Comparison of ENCODE assay signal across 24 mouse cellular contexts in the genomic region with DNA sequence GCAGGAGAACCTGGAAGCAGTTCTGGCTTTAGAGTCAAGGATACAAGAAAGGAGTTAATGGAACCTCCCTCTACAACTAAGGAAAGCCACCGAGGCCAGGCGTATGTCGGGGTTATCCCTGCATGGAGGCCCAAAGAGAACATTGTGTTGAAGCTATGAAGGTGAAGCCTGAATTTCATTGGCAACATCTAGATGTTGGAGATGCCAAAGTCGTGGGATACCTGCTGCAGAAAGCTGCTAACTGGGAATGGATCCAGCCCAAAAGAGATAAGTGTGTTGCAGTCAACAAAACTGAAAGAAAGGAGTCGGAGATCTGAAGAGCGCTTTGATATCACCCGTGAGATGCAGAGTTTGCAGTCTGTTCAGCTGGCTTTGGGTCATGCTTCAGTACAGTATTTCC.
A peak's percentile ranks its signal among the peaks of the same experiment; 100 is the strongest.
DNase-seq lines count a peak whose midpoint lies in the region; ATAC-seq lines count a peak whose summit lies in the region.
"Had no signal": no experiment of that assay in that cellular context is flagged by ENCODE, and none has a peak within 500 bp of the region (broad histone marks: within the 10 kb centered on the region; RNA-seq: fewer than 3 reads in every experiment).

No protein-coding gene starts in this region.

- ATAC-seq in frontal cortex, adult (ENCODE audit: low TSS enrichment), result peak; percentile 8
- ATAC-seq: inflammation-experienced regulatory T-cells, adult 6 months; midbrain, embryonic 15.5 days; Patski had no signal

- DNase-seq in frontal cortex, postnatal 25 days (ENCODE audit: low spot score in 2 of 2), result no peak
- peak; percentile 60 to 65 for DNase-seq in cerebellum, adult 18-20 months
- DNase-seq in cerebellum, adult 9-11 months, result peak; percentile 80
- peak; percentile 41 for DNase-seq in telencephalon, adult 2 months (ENCODE audit: low read depth, low spot score)
- no peak for DNase-seq in adrenal gland, adult 2 months
- DNase-seq in ovary, adult 18-20 months (ENCODE audit: low spot score), result no peak
- DNase-seq: adrenal gland, postnatal 14 days; gastrocnemius, adult 2 months; gastrocnemius, postnatal 36 days; heart, postnatal 10 days; kidney, adult 2 months; kidney, postnatal 36 days; layer of hippocampus, postnatal 36 days; liver; lung, adult 2 months; lung, postnatal 10 days; right cerebral cortex, postnatal 25 days; spleen, adult 18-20 months; thymus, adult 18-20 months; thymus, postnatal 25 days had no signal

Comparison
In these comparisons a context has a peak if more than half of its experiments do, and no peak if none do; other contexts are left out.
1. DNase-seq: peak in cerebellum, adult 18-20 months (2 of 2), cerebellum, adult 9-11 months (single experiment) and telencephalon, adult 2 months (single experiment); none in frontal cortex, postnatal 25 days (0 of 2), adrenal gland, adult 2 months (single experiment) and ovary, adult 18-20 months (single experiment).